Mouse (Mus musculus): ENCODE measurements at regions not wholly inside any gene's neighbourhood (a gene's known extent, or its start where the extent isn't known, plus 50 kb on each side); places are given as distances from the start of the nearest gene placed in this dataset.
"Not testable (repeated sequence)": the region's sequence is repeated elsewhere in the genome, so short reads cannot be mapped to it uniquely, and the experiment has no call there.

- Histone ChIP-seq H3K27me3 (ENCODE audit: insufficient read depth, low read length) (no peaks in the 10 kb centered on the region), H3K4me2 (ENCODE audit: low read depth, low read length) (no peak overlapping the region), H3K9ac (replicated peaks) (no peak overlapping the region), H3K36me3 (replicated peaks; ENCODE audit: insufficient read depth, low read length) (no peaks in the 10 kb centered on the region), H3K4me1 (ENCODE audit: insufficient read depth) (no peaks in the 10 kb centered on the region), H3K9me3 (ENCODE audit: low read length) (no peaks in the 10 kb centered on the region), H3K27ac (ENCODE audit: low read depth) (no peak overlapping the region), H3K4me3 (ENCODE audit: low read depth, low read length) (no peak overlapping the region)
- WGBS (ENCODE audit: insufficient replicate concordance): 56% methylated on average over 3 of the region's 3 CpGs
- DNase-seq (no peak), ATAC-seq (no peak)
- TF ChIP-seq CTCF (IDR thresholded peaks at IDR 0.05; ENCODE audit: low read depth) (no peak), EP300 (IDR thresholded peaks at IDR 0.05; ENCODE audit: low read depth) (no peak)
These were observed 50.9 kb upstream of the Hivep1 start for GRCm38 (mm10) chr13:42000966-42001365.

- H3K4me1 ChIP-seq (ENCODE audit: insufficient read depth): no peaks in the 10 kb centered on the region
- no peaks in the 10 kb centered on the region for H3K36me3 ChIP-seq (replicated peaks; ENCODE audit: insufficient read depth, low read length)
- H3K4me3 ChIP-seq (ENCODE audit: low read depth, low read length): no peak overlapping the region
- H3K27ac ChIP-seq (ENCODE audit: low read depth): no peak overlapping the region
- H3K4me2 ChIP-seq (ENCODE audit: low read depth, low read length): no peak overlapping the region
- no peaks in the 10 kb centered on the region for H3K9me3 ChIP-seq (ENCODE audit: low read length)
- TF ChIP-seq CTCF (IDR thresholded peaks at IDR 0.05; ENCODE audit: low read depth) (no peak), EP300 (IDR thresholded peaks at IDR 0.05; ENCODE audit: low read depth) (no peak)
- no peaks in the 10 kb centered on the region for H3K27me3 ChIP-seq (ENCODE audit: insufficient read depth, low read length)
- 72% methylated on average over 9 of the region's 9 CpGs for WGBS (ENCODE audit: insufficient replicate concordance)
- no peak overlapping the region for H3K9ac ChIP-seq (replicated peaks)
- DNase-seq: no peak
- no peak for ATAC-seq
These were observed 53.9 kb upstream of the Hivep1 start for GRCm38 (mm10) chr13:41997883-41998282.

- 41% methylated on average over 3 of the region's 3 CpGs for WGBS (ENCODE audit: insufficient replicate concordance)
- Histone ChIP-seq H3K9ac (replicated peaks) (no peak overlapping the region), H3K9me3 (ENCODE audit: low read length) (no peaks in the 10 kb centered on the region), H3K36me3 (replicated peaks; ENCODE audit: insufficient read depth, low read length) (no peaks in the 10 kb centered on the region), H3K4me2 (ENCODE audit: low read depth, low read length) (no peak overlapping the region), H3K27ac (ENCODE audit: low read depth) (no peak overlapping the region), H3K4me3 (ENCODE audit: low read depth, low read length) (no peak overlapping the region), H3K4me1 (ENCODE audit: insufficient read depth) (no peaks in the 10 kb centered on the region), H3K27me3 (ENCODE audit: insufficient read depth, low read length) (no peaks in the 10 kb centered on the region)
- ATAC-seq: no peak
- DNase-seq: no peak
- TF ChIP-seq EP300 (IDR thresholded peaks at IDR 0.05; ENCODE audit: low read depth) (no peak), CTCF (IDR thresholded peaks at IDR 0.05; ENCODE audit: low read depth) (no peak)
These were observed 57.7 kb upstream of the Hivep1 start for GRCm38 (mm10) chr13:41994126-41994525.

- Histone ChIP-seq H3K36me3 (replicated peaks; ENCODE audit: insufficient read depth, low read length) (no peaks in the 10 kb centered on the region), H3K4me1 (ENCODE audit: insufficient read depth) (no peaks in the 10 kb centered on the region), H3K4me3 (ENCODE audit: low read depth, low read length) (no peak overlapping the region), H3K9me3 (ENCODE audit: low read length) (no peaks in the 10 kb centered on the region), H3K27me3 (ENCODE audit: insufficient read depth, low read length) (no peaks in the 10 kb centered on the region), H3K27ac (ENCODE audit: low read depth) (no peak overlapping the region), H3K4me2 (ENCODE audit: low read depth, low read length) (no peak overlapping the region), H3K9ac (replicated peaks) (no peak overlapping the region)
- no peak for TF ChIP-seq CTCF (IDR thresholded peaks at IDR 0.05; ENCODE audit: low read depth)
- no peak for TF ChIP-seq EP300 (IDR thresholded peaks at IDR 0.05; ENCODE audit: low read depth)
- ATAC-seq: no peak
- 45% methylated on average over 3 of the region's 3 CpGs for WGBS (ENCODE audit: insufficient replicate concordance)
- no peak for DNase-seq
These were observed 75.9 kb upstream of the Hivep1 start for GRCm38 (mm10) chr13:41975918-41976317.

GRCm38 (mm10) chr13:41962915-41963314 lies 88.9 kb upstream of the Hivep1 start:
- whole genome bisulfite sequencing (ENCODE audit: insufficient replicate concordance): 74% methylated on average over 3 of the region's 3 CpGs
- H3K4me1 ChIP-seq (ENCODE audit: insufficient read depth): no peaks in the 10 kb centered on the region
- no peak overlapping the region for H3K27ac ChIP-seq (ENCODE audit: low read depth)
- H3K9ac ChIP-seq (replicated peaks): no peak overlapping the region
- no peaks in the 10 kb centered on the region for H3K27me3 ChIP-seq (ENCODE audit: insufficient read depth, low read length)
- H3K36me3 ChIP-seq (replicated peaks; ENCODE audit: insufficient read depth, low read length): no peaks in the 10 kb centered on the region
- ATAC-seq (no peak), DNase-seq (no peak)
- no peak overlapping the region for H3K4me2 ChIP-seq (ENCODE audit: low read depth, low read length)
- TF ChIP-seq EP300 (IDR thresholded peaks at IDR 0.05; ENCODE audit: low read depth) (no peak), CTCF (IDR thresholded peaks at IDR 0.05; ENCODE audit: low read depth) (no peak)
- H3K9me3 ChIP-seq (ENCODE audit: low read length): no peaks in the 10 kb centered on the region
- H3K4me3 ChIP-seq (ENCODE audit: low read depth, low read length): no peak overlapping the region

GRCm38 (mm10) chr13:41960960-41961359 lies 90.9 kb upstream of the Hivep1 start:
- H3K4me3 ChIP-seq (ENCODE audit: low read depth, low read length); H3K4me2 ChIP-seq (ENCODE audit: low read depth, low read length); H3K4me1 ChIP-seq (ENCODE audit: insufficient read depth); H3K9me3 ChIP-seq (ENCODE audit: low read length); H3K36me3 ChIP-seq (replicated peaks; ENCODE audit: insufficient read depth, low read length); ATAC-seq; DNase-seq; H3K9ac ChIP-seq (replicated peaks); H3K27ac ChIP-seq (ENCODE audit: low read depth); H3K27me3 ChIP-seq (ENCODE audit: insufficient read depth, low read length): not testable (repeated sequence)
- 62% methylated on average over 3 of the region's 3 CpGs for WGBS (ENCODE audit: insufficient replicate concordance)

- Histone ChIP-seq H3K9ac (replicated peaks) (no peak overlapping the region), H3K4me1 (ENCODE audit: insufficient read depth) (no peaks in the 10 kb centered on the region), H3K27ac (ENCODE audit: low read depth) (no peak overlapping the region), H3K36me3 (replicated peaks; ENCODE audit: insufficient read depth, low read length) (no peaks in the 10 kb centered on the region), H3K4me3 (ENCODE audit: low read depth, low read length) (no peak overlapping the region), H3K27me3 (ENCODE audit: insufficient read depth, low read length) (no peaks in the 10 kb centered on the region), H3K4me2 (ENCODE audit: low read depth, low read length) (no peak overlapping the region), H3K9me3 (ENCODE audit: low read length) (no peaks in the 10 kb centered on the region)
- ATAC-seq: no peak
- TF ChIP-seq EP300 (IDR thresholded peaks at IDR 0.05; ENCODE audit: low read depth) (no peak), CTCF (IDR thresholded peaks at IDR 0.05; ENCODE audit: low read depth) (no peak)
- DNase-seq: no peak
- WGBS (ENCODE audit: insufficient replicate concordance): 76% methylated on average over 4 of the region's 4 CpGs
These were observed 93.9 kb upstream of the Hivep1 start for GRCm38 (mm10) chr13:41957932-41958331.
